Mouse (Mus musculus): ENCODE measurements at regions not wholly inside any gene's neighbourhood (a gene's known extent, or its start where the extent isn't known, plus 50 kb on each side); places are given as distances from the start of the nearest gene placed in this dataset.
A peak's percentile ranks its signal among the peaks of the same experiment; 100 is the strongest.

- no peak for DNase-seq (ENCODE audit: low read depth, low spot score)
These were observed 162.9 kb upstream of the Cdh5 start for GRCm38 (mm10) chr8:103938283-103939230.

DNA sequence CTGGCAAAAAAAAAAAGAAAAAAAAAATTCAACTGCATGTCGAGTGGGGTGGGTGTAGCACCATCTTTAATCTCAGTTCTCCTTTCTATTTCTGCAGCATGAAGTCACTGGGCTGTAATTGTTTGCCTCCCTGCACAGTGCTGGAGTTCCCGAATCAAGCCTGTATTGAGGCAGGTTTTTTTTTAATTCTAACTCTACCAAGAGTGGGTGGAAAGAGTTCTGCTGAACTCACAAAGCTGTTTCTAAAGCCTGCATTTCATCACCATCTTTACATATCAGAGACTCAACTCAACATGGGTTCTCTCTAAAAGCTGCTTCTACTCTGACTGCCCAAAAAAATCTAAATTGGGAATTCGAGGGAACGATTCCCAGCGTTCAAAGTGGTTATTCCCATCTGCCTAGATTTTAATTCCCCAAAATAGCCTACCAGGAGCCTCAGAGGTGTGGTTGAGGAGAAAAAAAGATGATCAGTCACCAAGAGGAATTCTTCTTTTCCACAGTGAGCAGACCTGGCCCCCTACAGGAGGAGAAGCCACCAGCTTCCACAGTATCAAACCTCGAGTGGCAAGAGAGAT is 160.4 kb upstream of the Cdh5 start:
- no peak for DNase-seq (ENCODE audit: low read depth, low spot score)

DNA sequence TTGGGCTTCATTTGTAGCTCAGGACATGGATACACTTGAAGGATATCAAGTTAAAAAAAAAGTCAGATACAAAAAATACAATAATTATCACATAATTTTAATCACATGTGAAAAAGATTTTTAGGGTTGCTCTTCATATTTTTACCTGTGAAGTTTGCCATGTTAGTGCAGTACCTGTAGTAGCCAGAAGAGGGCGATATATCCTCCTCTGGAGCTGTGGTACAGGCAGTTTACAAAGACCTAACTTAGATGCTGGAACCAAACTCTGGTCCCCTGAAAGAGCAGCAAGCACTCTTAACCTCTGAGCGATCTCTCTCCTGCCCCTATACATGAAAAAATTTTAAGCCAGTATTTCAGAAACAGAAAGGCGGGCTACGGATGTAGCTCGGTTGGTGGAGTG is 153.0 kb upstream of the Cdh5 start:
- DNase-seq (ENCODE audit: low read depth, low spot score) = peak; percentile 57

GRCm38 (mm10) chr8:103950460-103950859 is 151.0 kb upstream of the Cdh5 start:
- no peak for DNase-seq (ENCODE audit: low read depth, low spot score)

DNA sequence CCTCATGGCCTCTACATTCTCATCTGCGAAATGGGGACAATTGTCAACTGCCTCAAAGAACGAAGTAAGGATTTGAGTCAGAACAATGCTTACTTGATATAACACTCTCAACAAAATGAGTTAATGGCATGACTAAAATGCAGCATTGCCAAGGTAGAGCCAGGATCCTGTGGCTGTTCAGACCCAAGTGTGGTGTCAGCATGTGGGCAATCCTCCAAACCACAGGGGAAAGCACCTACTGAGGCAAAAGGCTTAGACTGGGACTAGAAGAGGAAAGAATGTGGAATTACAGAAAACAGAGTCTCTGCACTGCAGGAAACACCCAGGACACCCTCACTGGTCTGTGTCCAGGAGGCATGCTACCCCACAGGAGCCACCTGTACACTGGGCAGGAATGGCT is 147.8 kb upstream of the Cdh5 start:
- DNase-seq (ENCODE audit: low read depth, low spot score) = no peak

GRCm38 (mm10) chr8:103955568-103956260 is 145.7 kb upstream of the Cdh5 start:
- no peak for DNase-seq (ENCODE audit: low read depth, low spot score)

DNA sequence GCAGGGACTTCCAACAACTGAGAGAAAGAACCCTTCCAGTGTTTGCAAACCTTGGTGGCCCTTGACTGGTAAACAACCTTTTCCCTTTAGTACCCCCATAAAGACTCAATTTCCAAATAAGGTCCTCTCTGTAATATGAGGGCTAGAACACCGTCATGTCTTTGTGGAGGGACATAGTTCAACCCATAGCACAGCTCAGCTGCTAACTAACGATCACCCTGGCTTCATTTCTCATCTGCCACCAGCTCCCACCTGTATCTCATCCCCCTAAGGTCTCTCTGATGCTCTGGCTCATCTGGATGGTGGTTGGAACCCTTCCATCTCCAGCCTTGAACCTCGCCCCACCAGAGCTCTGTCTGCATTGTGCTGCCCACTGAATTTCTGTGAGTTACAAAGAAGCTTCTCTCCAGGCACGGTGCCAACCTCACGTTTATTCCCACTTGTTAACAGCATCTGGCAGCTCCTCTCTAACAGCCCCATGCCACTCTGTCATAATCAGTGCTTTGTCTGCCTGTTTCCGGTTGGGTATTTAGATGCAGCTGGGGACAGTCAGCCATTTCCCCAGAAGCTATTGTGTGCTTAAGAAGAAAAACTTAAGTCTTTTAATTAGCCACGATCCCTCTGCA is 137.0 kb upstream of the Cdh5 start:
- DNase-seq (ENCODE audit: low read depth, low spot score) = no peak

GRCm38 (mm10) chr8:103969929-103970328 is 131.5 kb upstream of the Cdh5 start:
- DNase-seq (ENCODE audit: low read depth, low spot score) = no peak

DNA sequence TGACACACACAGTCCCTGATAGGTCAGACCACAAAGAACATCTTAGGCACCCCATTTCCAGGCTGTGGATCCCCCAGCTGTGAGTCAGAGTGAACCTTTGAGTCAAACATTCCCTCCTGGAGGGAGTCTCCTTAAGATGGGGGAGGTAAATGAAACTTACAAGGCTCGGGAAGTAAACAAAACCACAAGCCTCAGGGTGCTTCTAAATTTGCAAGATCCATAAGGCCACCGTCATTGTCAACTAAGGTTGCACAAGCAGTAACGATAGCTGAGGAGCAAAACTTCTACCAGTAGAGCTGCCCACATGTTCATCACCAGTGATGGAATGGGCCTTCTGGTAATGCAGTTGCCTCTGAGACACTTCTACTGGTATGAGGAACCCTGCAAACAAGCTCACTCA is 130.9 kb upstream of the Cdh5 start:
- DNase-seq (ENCODE audit: low read depth, low spot score) = no peak

DNA sequence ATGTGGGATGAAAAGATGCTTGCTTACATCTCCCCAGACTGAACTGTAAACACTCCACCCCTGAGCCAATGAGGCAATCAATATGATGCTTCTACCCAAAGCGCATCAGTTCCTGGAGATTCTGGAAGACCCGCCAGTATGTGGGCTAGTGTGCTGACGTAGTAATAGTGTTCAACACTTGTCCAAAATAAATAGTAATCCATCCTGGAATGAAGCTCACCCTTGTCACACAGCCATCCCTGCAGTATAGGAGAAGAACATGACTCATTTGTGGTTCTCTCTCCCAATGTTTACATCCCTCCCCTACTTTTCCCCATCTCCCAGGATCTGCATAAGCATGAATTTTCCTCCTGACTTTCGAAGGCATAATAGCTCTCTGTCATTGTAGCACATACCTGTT is 130.5 kb upstream of the Cdh5 start:
- DNase-seq (ENCODE audit: low read depth, low spot score) = no peak

- peak; percentile 45 for DNase-seq (ENCODE audit: low read depth, low spot score)
These were observed 124.9 kb upstream of the Cdh5 start for GRCm38 (mm10) chr8:103976488-103976887.

DNA sequence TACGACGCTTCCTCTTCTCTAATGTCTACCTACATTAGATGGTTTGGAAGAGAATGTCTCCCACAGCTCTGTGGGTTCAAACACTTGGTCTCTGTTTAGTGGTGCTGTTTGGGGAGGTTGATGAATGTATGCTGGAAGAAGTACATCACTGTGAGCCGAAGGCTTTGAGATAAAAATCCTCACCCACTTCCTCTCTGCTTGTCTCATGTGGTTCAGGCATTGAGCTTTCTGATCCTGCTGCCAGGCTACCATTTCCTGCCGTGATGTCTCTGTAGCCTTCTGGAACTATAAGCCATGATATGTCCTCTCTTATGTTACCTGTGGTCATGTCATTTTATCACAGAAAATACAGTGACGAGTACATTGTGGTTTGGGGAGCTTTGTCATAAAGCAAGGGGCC is 122.5 kb upstream of the Cdh5 start:
- no peak for DNase-seq (ENCODE audit: low read depth, low spot score)

- DNase-seq (ENCODE audit: low read depth, low spot score) = no peak
These were observed 117.4 kb upstream of the Cdh5 start for GRCm38 (mm10) chr8:103983860-103984594.

DNA sequence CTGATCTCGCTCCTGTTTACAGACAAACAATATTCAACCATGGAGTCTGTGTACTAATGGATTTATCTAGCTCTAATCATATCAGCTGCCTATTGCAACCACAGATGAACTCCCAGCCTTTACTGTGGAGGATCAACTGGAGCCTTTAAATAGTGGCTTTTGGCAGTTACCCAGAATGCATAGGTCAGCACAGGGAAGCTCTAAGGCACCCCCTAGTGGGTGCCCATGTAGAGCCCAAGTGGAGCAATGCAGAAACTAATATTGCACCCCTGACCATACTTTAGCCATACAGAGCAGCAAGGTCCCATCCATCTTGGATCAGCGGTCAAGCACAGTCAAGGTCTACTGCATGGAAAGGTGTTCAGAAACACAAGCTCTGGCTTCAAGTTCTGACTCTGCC is 115.8 kb upstream of the Cdh5 start:
- no peak for DNase-seq (ENCODE audit: low read depth, low spot score)

DNA sequence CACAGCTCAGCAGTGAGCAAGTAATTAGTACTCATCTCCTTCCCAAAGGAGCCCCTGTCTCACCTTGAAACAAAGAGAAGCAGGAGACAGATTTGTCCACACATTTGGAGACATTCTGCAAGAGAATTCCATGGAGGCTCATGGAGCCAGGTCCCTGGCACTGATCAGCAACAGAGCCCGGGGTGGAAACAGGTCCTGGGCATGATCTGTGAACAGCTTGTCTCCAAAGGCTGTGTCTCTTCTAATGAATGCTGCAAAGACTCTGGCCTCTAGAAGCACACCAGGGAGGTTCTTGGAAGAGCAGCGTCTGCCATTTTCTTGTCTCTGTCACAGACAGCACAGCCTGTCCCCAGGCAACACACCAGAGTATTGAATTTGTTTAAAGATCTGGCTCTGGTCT is 107.5 kb upstream of the Cdh5 start:
- DNase-seq (ENCODE audit: low read depth, low spot score) = no peak

DNA sequence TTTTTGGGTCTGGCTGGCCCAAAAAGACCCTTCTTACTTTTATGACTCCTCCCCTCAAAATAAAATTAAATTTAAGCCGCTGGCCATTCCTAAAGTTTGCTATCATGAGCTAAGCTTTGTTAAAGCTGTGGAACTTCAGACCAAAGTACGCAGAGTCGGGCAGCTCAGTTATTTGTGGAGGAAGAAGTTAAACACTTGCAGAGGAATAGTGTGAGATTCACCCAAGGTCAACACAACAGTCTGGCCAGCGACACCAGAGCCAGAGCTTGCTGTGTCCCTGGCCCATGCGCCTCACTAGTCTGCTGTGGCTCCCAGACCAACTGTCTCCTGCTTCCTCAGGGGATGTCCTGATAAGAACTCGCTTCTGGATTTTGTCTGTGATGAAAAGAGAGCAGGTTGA is 103.3 kb upstream of the Cdh5 start:
- no peak for DNase-seq (ENCODE audit: low read depth, low spot score)

GRCm38 (mm10) chr8:104007209-104007608 is 94.2 kb upstream of the Cdh5 start:
- DNase-seq (ENCODE audit: low read depth, low spot score) = no peak

- no peak for DNase-seq (ENCODE audit: low read depth, low spot score)
These were observed 92.7 kb upstream of the Cdh5 start for GRCm38 (mm10) chr8:104008756-104009155.

DNA sequence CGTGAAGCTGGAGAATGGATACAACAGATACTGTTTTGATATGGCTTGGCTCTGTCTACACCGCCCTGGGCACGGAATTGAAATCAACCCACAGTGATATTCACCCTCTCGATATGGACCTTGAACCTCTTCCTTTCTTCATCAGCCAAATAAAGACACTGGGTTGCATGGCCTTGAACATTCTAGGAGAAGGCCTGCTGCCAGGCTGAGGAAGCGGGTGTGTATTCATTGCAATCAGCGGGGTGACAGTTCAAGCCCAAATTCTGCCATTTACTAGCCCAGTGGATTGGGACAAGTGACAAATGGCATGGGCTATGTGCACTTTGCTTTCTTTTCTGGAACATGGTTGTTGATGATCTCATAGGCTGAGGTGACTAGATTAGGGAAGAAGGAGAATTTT is 92.1 kb upstream of the Cdh5 start:
- DNase-seq (ENCODE audit: low read depth, low spot score) = no peak

DNA sequence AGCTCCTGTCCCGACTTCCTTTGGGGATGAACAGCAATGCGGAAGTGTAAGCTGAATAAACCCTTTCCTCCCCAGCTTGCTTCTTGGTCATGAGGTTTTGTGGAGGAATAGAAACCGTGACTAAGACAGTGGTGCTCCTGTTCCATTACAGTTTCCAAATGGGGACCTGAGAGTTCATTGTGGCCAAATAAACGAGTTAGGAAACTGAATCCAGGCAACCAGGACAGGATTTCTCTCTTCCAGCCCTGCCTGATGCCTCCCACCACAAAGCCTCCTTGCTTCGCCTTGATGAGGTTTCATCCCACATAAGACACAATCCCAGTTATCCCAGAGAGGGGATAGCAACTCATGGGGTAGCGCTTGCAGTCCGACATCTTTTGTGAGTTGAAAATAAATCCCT is 79.2 kb upstream of the Cdh5 start:
- DNase-seq (ENCODE audit: low read depth, low spot score) = no peak

DNA sequence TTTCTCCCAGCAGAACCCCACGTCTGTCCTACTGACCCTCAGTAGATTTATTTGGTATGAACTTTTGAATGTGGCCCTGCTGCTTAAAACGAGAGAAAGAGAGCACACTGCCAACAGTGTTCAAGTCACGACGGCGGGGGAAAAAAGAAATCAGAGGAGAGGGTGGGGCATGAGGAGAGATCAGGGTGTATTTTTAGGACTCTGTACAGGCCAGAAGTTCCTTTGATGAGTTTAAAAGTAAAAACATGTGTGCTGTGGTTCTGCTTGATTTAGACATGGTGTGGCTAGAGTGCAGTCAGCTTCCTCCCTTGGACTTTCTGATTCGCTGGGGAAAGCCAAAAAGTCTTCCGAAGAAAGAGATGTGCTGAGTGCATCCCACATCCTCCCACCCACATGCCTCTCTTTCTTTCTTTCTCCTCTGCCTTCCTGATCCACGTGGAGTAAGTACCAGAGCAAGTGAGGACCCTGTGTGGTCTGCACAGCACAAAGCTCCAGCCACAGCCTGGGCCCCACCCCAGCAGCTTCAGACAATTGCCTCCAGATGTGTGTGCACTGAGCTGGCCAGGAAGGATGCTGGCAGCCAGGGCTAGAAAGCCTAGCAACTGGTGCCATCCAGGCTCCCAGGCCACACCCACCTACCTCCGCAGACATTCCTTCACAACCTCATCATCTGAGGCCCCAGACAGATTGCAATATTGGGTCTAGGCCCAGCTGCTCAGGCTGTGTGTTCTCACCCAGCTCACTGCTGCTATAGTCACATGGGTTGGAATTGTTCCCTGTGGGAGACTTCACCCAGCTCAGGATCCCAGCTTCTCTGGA is 78.5 kb upstream of the Cdh5 start:
- no peak for DNase-seq (ENCODE audit: low read depth, low spot score)
